Mouse (Mus musculus) large intestine, adult 2 months (tissue): ENCODE measurements around the gene Psmd2. TPM values are rescaled to one million over a fixed set of nuclear protein-coding genes. Genes with fewer than 3 reads are reported as not detected.

Experiments
- DNase-seq: peaks from one replicate; pipeline ENCODE4 v3.0.0-alpha.2; 2012; ENCODE audit warnings: low read depth, low spot score
- WGBS: fragments of 180-500 bp; shearing (Covaris S2); methylation state at CpG from one replicate; pipeline ENCODE4 v1.1.7; 2018; 5-methylcytosine and 5-hydroxymethylcytosine counted together
- polyA plus RNA-seq: library from polyadenylated mRNA; depleted of rRNA; stranded (reverse); fragments of >200 nt; gene quantifications from 2 replicates; pipeline ENCODE4 v1.2.3, GENCODE M21; 2012

The Psmd2 gene
- polyA plus RNA-seq, 1 experiment = 96.4 TPM

GRCm38 (mm10) chr16:20699266-20699665, 47.8 kb downstream of the Psmd2 start:
- no peak for DNase-seq
- WGBS = 72% methylated on average over 5 of the region's 5 CpGs

- DNase-seq = no peak
- 70% methylated on average over 5 of the region's 5 CpGs for WGBS
These were observed 48.6 kb downstream of the Psmd2 start for GRCm38 (mm10) chr16:20700036-20700435.

DNA sequence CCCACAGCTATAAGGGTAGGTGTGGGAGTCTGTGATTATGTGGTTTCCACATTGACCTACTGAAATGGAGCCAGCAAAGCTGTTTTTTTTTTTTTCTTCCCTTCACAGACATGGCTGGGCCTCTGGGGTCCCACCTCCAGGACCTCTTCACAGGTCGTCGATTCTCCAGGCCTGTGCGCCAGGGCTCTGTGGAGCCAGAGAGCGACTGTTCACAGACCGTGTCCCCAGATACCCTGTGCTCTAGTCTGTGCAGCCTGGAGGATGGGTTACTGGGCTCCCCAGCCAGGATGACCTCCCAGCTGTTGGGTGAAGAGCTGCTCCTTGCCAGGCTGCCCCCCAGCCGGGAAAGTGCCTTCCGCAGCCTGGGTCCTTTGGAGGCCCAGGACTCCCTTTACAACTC, 49.9 kb downstream of the Psmd2 start:
- whole genome bisulfite sequencing = 73% methylated on average over 7 of the region's 7 CpGs

GRCm38 (mm10) chr16:20701729-20702521, 50.5 kb downstream of the Psmd2 start:
- 65% methylated on average over 12 of the region's 12 CpGs for WGBS
- DNase-seq = no peak

More for the DNA sequence above, 49.9 kb downstream of the Psmd2 start:
- no peak for DNase-seq

GRCm38 (mm10) chr16:20702522-20702893, 51.1 kb downstream of the Psmd2 start:
- DNase-seq = no peak

GRCm38 (mm10) chr16:20703071-20703470, 51.6 kb downstream of the Psmd2 start:
- 98% methylated on average over 10 of the region's 10 CpGs for WGBS
- no peak for DNase-seq

More at GRCm38 (mm10) chr16:20702522-20702893, 51.1 kb downstream of the Psmd2 start:
- 31% methylated on average over 8 of the region's 8 CpGs for WGBS

DNA sequence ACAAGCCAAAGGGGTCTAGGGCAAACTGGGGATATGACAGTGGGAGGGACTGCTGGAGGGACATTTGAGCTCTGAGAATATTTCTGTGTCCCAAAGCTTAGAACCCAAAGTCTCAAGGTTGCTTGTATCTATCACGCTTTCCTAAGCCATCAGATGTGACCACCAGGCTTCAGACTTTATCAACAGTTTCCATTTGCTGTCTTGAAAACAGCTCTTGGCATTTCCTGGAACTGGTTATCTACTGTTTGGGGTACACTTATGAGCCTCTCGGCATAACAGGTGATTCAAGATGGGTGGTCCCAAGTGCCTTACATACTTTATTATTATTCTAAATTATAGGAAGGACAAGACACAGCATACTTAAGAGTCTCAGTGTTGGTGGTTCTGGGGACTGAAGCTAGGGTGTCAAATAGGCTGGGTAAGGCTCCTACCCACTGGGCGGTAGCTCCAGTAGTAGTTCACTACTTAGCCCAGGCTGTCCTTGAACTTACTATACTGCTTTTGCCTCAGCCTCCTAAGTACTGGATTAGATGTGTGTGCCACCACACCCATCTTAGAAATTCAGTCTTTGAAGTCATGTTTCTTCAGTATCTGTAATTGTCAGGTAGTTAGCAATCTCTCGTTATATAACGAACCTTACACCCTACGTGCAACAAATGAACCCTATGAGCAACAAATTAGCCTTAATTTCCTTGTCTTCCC, 52.4 kb downstream of the Psmd2 start:
- 84% methylated on average over 6 of the region's 6 CpGs for WGBS
- DNase-seq = no peak

GRCm38 (mm10) chr16:20705786-20706185, 54.3 kb downstream of the Psmd2 start:
- WGBS = 83% methylated on average over 3 of the region's 3 CpGs
- DNase-seq = no peak

GRCm38 (mm10) chr16:20706407-20707055, 55.1 kb downstream of the Psmd2 start:
- no peak for DNase-seq
- WGBS = 88% methylated on average over 2 of the region's 2 CpGs

GRCm38 (mm10) chr16:20708220-20708938, 56.9 kb downstream of the Psmd2 start:
- DNase-seq = no peak
- WGBS = 96% methylated on average over 21 of the region's 21 CpGs

GRCm38 (mm10) chr16:20708939-20709734, 57.7 kb downstream of the Psmd2 start:
- DNase-seq = no peak
- 82% methylated on average over 19 of the region's 19 CpGs for WGBS

DNA sequence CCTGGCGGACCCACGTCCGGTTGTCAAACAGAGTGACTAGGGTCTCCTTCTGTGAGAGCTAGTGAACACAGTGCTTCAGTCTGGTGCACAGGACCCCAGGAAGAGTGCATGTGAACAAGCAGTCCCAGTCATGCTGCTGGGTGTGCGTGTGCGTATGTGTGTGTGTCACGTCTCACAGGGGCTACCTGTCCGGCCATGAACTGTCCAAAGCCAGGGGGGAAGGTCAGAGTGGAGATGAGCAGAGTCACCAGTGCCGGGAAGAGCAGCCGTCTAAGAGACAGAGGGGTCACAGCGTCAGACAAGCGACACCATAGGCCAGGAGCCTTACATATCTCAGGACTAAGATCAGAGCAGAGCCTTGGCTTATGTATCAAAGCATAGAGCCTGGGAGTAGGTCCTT, 58.9 kb downstream of the Psmd2 start:
- 93% methylated on average over 11 of the region's 11 CpGs for WGBS
- no peak for DNase-seq

- no peak for DNase-seq
- WGBS = 73% methylated on average over 4 of the region's 4 CpGs
These were observed 59.4 kb downstream of the Psmd2 start for GRCm38 (mm10) chr16:20710810-20711209.

DNA sequence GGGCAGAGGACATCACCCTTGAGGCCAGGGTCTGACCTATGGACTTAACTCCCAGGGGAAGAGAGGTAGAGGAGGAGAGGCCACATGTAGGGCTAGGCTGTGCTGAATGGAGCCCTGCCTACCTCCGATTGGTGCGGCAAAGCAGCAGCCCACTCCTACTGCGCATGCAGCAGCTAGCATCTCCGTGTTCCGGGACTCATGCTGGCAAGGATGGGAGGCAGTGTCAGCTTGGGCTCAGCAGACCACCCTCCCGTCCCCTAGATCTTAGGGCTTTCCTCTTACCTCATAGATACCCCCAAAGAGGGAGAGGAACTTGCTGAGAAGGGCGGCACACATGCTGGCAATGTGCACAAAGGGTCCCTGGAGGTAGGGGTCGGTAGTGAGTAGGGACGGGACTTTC, 60.7 kb downstream of the Psmd2 start:
- WGBS = 87% methylated on average over 9 of the region's 9 CpGs
- DNase-seq = no peak

DNA sequence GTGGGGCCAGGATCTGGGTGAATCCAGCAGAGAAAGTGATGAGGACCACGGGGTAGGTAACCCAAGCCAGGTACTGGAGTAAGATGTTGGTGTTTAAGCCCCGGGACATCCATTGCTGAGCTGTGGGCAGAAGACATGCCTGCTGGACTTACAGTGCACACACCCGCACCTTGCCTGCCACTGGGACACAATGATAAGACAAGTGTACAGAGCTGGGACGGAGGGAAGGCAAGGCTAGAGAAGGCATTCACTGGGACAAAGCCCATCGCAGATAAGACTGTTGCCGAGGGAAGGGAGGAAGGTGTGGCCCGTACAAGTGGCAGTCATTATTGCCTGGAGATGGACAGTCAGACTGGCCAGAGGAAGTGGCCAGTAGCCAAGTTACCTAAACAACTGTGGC, 61.4 kb downstream of the Psmd2 start:
- no peak for DNase-seq
- WGBS = 75% methylated on average over 7 of the region's 7 CpGs
